Mouse (Mus musculus): ENCODE measurements at regions not wholly inside any gene's neighbourhood (a gene's known extent, or its start where the extent isn't known, plus 50 kb on each side); places are given as distances from the start of the nearest gene placed in this dataset.

- TF ChIP-seq CTCF (IDR thresholded peaks at IDR 0.05; ENCODE audit: low read depth, low read length) (no peak), POLR2A (IDR thresholded peaks at IDR 0.05; ENCODE audit: extremely low read depth, insufficient read depth, low read length) (no peak)
These were observed 77.8 kb upstream of the Errfi1 start for GRCm38 (mm10) chr4:150775695-150776521.
